Mouse (Mus musculus): Measurements from ENCODE around the gene Stk4. TPM values are rescaled to one million over a fixed set of nuclear protein-coding genes. Genes with fewer than 3 reads are reported as not detected.

The Stk4 gene
- polyA plus RNA-seq, 1 experiment from 2014 or later: 29.1 TPM

DNA sequence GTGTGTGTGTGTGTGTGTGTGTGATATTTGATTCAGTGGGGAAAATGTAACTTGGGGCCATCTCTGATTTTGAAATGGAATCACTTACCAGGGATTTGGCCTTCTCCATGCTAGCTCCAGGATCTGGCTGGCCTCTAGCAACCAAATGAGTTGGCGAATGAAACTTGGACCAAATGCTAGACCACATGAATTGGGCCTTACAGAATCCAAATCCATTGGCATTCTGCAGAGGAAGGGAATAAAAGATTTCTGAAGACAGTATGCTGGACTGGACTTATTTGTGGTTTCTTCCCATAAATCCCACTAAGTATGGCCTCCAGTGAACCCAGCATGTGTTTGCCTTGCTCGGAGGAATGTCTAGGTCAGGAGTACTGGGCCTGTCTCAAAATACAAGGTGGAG lies 88.7 kb downstream of the Stk4 start:
- DNase-seq (ENCODE audit: low spot score) (no peak), ATAC-seq (replicated peaks; ENCODE audit: low FRiP score, low TSS enrichment, low read depth) (no peak)
- Histone ChIP-seq H3K27ac (ENCODE audit: low read depth) (no peak overlapping the region), H3K4me1 (replicated peaks; ENCODE audit: control insufficient read depth, insufficient read depth, low read length) (no peaks in the 10 kb centered on the region), H3K27me3 (replicated peaks; ENCODE audit: control insufficient read depth, insufficient read depth, low read length) (no peaks in the 10 kb centered on the region), H3K4me2 (ENCODE audit: low read length) (no peak overlapping the region), H3K9ac (ENCODE audit: low read length) (no peak overlapping the region), H3K4me3 (ENCODE audit: low read depth, low read length) (no peak overlapping the region), H3K36me3 (ENCODE audit: control insufficient read depth, insufficient read depth, low read length) (peaks cover 10% of the 10 kb centered on the region), H3K9me3 (ENCODE audit: control insufficient read depth, low read length) (no peaks in the 10 kb centered on the region)
- WGBS: 80% methylated on average over 2 of the region's 2 CpGs

DNA sequence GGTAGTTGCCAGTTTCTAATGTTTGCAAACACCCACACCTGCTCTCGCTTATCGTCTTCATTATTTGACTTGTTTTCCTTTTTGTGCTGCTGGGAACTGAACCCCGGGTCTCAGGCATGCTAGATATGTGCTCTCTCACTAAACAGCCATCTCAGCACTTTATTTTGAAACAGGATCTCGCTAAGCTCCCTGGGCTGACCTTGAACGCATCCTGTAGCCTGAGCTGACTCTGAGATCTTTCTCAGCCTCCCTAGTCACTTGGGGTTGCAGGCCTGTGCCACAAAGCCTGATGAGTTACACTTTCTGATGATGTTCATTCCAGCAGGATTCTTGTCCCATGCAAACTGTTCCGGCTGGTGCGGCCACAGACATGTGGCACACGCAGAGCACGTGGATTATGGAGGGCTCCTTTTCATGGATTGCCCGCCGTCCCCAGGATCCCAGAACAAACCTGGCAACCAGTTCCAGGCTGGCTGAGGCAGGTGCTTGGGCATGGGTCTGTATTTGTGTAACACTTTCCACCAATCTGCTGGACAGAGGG lies 91.5 kb downstream of the Stk4 start:
- 77% methylated on average over 11 of the region's 11 CpGs for WGBS
- ATAC-seq (replicated peaks; ENCODE audit: low FRiP score, low TSS enrichment, low read depth): no peak
- H3K9ac ChIP-seq (ENCODE audit: low read length): no peak overlapping the region

DNA sequence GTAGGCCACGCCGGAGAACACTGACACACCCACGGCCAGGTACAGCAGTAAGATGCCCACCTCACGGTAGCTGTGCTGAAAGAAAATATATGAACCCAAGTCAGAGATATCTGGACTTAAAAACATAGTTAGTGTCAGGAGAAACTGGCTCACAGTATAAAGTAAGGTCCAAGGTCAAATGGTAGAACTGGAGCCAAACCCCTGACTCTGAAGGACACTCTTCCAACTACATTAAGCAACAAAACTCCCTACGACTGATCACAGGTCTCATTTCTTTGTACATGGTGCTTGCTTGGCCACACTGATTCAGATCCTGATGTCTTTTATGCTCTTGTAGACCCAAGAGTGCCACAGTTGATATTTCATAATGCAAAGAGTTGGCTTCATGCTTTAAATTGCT lies 94.8 kb downstream of the Stk4 start:
- Histone ChIP-seq H3K4me3 (ENCODE audit: low read depth, low read length) (no peak overlapping the region), H3K9me3 (ENCODE audit: control insufficient read depth, low read length) (no peaks in the 10 kb centered on the region), H3K4me2 (ENCODE audit: low read length) (no peak overlapping the region), H3K36me3 (ENCODE audit: control insufficient read depth, insufficient read depth, low read length) (no peaks in the 10 kb centered on the region), H3K4me1 (replicated peaks; ENCODE audit: control insufficient read depth, insufficient read depth, low read length) (0 out of 2 replicates have a peak, but pooled peaks cover 5% of the 10 kb centered on the region), H3K27ac (ENCODE audit: low read depth) (no peak overlapping the region), H3K27me3 (replicated peaks; ENCODE audit: control insufficient read depth, insufficient read depth, low read length) (peaks cover 48% of the 10 kb centered on the region), H3K9ac (ENCODE audit: low read length) (no peak overlapping the region)
- 91% methylated on average over 5 of the region's 5 CpGs for WGBS
- no peak for DNase-seq (ENCODE audit: low spot score)
- no peak for ATAC-seq (replicated peaks; ENCODE audit: low FRiP score, low TSS enrichment, low read depth)

More for the DNA sequence above, 91.5 kb downstream of the Stk4 start:
- no peaks in the 10 kb centered on the region for H3K4me1 ChIP-seq (replicated peaks; ENCODE audit: control insufficient read depth, insufficient read depth, low read length)
- H3K27me3 ChIP-seq (replicated peaks; ENCODE audit: control insufficient read depth, insufficient read depth, low read length): peaks cover 14% of the 10 kb centered on the region
- no peaks in the 10 kb centered on the region for H3K36me3 ChIP-seq (ENCODE audit: control insufficient read depth, insufficient read depth, low read length)
- no peak overlapping the region for H3K4me3 ChIP-seq (ENCODE audit: low read depth, low read length)
- H3K27ac ChIP-seq (ENCODE audit: low read depth): no peak overlapping the region
- no peak overlapping the region for H3K4me2 ChIP-seq (ENCODE audit: low read length)
- no peaks in the 10 kb centered on the region for H3K9me3 ChIP-seq (ENCODE audit: control insufficient read depth, low read length)
- no peak for DNase-seq (ENCODE audit: low spot score)

DNA sequence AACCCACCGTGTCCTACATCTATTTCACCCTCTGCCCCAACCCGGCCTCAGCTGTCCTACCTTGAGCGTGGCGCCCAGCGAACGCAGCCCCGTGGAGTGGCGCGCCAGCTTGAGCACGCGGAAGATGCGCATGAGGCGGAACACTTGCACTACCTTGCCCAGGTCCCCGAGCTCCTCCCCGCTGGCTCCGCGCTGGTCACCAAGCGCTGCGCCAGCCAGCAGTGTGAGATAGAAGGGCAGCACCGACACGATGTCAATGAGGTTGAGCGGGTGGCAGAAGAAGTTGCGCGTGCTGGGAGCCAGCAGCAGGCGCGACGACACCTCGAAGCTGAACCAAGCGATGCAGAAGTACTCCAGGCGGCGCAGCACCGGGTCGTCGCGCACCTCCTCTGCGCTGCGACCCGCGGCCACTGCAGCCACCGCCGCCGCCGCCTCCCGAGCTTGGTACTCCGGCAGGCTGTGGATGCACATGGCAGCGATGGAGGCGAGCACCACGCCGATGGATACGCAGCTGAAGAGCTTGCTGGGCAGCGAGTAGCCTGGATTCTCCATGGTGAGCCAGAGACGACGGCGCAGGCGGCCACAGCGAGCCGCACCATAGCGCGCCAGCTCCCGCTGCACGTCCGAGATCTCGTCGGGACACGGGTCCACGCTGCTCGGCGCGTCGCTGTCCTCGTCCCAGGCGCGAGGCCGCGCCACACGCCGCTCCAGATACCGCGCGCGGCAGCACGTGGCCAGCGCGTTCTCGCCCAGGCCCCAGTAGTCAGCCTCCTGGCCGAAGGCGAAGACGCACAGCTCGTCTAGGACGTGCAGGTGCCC lies 97.8 kb downstream of the Stk4 start:
- Histone ChIP-seq H3K4me3 (ENCODE audit: low read depth, low read length) (peak overlapping the region; percentile 31), H3K9me3 (ENCODE audit: control insufficient read depth, low read length) (no peaks in the 10 kb centered on the region), H3K4me2 (ENCODE audit: low read length) (peak overlapping the region; percentile 52), H3K27ac (ENCODE audit: low read depth) (no peak overlapping the region), H3K36me3 (ENCODE audit: control insufficient read depth, insufficient read depth, low read length) (no peaks in the 10 kb centered on the region), H3K4me1 (replicated peaks; ENCODE audit: control insufficient read depth, insufficient read depth, low read length) (peaks cover 16% of the 10 kb centered on the region), H3K27me3 (replicated peaks; ENCODE audit: control insufficient read depth, insufficient read depth, low read length) (peaks cover 71% of the 10 kb centered on the region), H3K9ac (ENCODE audit: low read length) (no peak overlapping the region; the same call in 1 of the 2 replicates)
- 12% methylated on average over 90 of the region's 90 CpGs for WGBS
- peak; percentile 43 for ATAC-seq (replicated peaks; ENCODE audit: low FRiP score, low TSS enrichment, low read depth)
- DNase-seq (ENCODE audit: low spot score): peak; percentile 62

DNA sequence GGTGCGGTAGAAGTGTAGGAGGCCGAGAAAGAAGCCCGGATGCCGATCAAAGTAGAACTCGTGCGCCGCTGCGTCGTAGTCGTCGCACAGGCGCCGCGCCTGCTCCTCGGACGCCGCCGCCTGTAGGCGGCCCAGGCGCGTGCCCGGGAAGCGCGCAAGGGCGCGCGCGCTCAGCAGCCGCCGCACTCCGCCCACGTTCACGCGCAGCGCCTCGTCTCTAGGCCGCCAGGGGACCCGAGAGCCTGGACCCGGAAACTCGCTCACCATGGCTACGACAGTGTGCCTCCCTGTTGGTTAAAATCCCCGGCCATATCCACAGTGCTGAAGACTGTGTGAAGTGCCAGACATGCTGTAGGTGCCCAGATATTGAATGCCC lies 98.4 kb downstream of the Stk4 start:
- DNase-seq (ENCODE audit: low spot score) (no peak), ATAC-seq (replicated peaks; ENCODE audit: low FRiP score, low TSS enrichment, low read depth) (peak; percentile 44)
- Histone ChIP-seq H3K27ac (ENCODE audit: low read depth) (no peak overlapping the region), H3K4me1 (replicated peaks; ENCODE audit: control insufficient read depth, insufficient read depth, low read length) (peaks cover 16% of the 10 kb centered on the region), H3K4me3 (ENCODE audit: low read depth, low read length) (peak overlapping the region; percentile 31), H3K27me3 (replicated peaks; ENCODE audit: control insufficient read depth, insufficient read depth, low read length) (peaks cover 73% of the 10 kb centered on the region), H3K36me3 (ENCODE audit: control insufficient read depth, insufficient read depth, low read length) (no peaks in the 10 kb centered on the region), H3K9me3 (ENCODE audit: control insufficient read depth, low read length) (no peaks in the 10 kb centered on the region), H3K9ac (ENCODE audit: low read length) (no peak overlapping the region), H3K4me2 (ENCODE audit: low read length) (peak overlapping the region; percentile 52)
- WGBS: 8% methylated on average over 37 of the region's 42 CpGs

DNA sequence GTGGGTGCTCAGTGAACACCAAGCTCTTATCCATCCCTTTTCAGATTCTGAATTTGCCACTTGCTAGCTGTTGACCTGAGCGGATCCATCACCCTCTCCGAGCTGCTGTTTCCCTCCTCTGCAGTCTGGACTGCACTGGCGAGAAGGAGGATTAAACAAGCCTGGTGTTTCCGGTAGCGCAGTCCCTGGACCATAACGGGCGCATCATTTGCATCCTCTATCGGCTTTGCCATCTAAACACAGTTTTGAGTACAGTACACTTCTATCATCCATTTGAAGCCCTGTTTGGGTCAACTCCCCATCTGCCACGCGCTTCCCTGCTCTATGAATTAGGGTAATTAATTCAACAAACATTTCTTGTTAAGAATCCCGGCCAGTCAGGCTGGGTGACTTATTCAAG lies 100.2 kb downstream of the Stk4 start:
- Histone ChIP-seq H3K4me3 (ENCODE audit: low read depth, low read length) (peak overlapping the region; percentile 30; the same call in 1 of the 2 replicates), H3K4me2 (ENCODE audit: low read length) (peak overlapping the region; percentile 65), H3K27me3 (replicated peaks; ENCODE audit: control insufficient read depth, insufficient read depth, low read length) (peaks cover 71% of the 10 kb centered on the region), H3K36me3 (ENCODE audit: control insufficient read depth, insufficient read depth, low read length) (no peaks in the 10 kb centered on the region), H3K9ac (ENCODE audit: low read length) (no peak overlapping the region), H3K9me3 (ENCODE audit: control insufficient read depth, low read length) (no peaks in the 10 kb centered on the region), H3K4me1 (replicated peaks; ENCODE audit: control insufficient read depth, insufficient read depth, low read length) (peaks cover 16% of the 10 kb centered on the region), H3K27ac (ENCODE audit: low read depth) (no peak overlapping the region)
- no peak for ATAC-seq (replicated peaks; ENCODE audit: low FRiP score, low TSS enrichment, low read depth)
- 6% methylated on average over 11 of the region's 11 CpGs for WGBS
- no peak for DNase-seq (ENCODE audit: low spot score)

DNA sequence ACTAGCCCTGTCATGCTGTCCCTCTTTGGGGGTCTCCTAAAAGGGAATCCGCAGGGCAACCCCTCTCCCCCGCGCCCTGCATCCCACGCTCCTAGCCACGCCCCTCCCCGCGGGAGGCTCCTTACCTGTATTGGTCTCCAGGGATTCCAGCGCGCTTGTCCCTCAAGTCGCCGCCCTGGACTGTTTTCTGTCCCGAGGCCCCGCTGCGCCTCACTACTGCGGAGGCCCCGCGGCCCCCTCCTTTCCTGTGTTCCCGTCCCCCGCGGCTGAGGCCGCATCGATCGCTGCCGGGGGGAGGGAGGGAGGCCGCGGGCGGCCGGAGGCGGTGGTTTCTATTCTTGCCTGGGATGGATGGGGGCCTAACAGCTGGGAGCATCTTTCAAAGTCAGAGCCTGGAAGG lies 100.8 kb downstream of the Stk4 start, which contains the start of gene Kcns1:
Gene Kcns1 (minus strand): TSS at position 212 of the 400 bp plus-strand sequence.
- WGBS: 1% methylated on average over 29 of the region's 29 CpGs
- H3K9me3 ChIP-seq (ENCODE audit: control insufficient read depth, low read length): no peaks in the 10 kb centered on the region
- peaks cover 16% of the 10 kb centered on the region for H3K4me1 ChIP-seq (replicated peaks; ENCODE audit: control insufficient read depth, insufficient read depth, low read length)
- no peak within 1 kb of the TSS for H3K27ac ChIP-seq (ENCODE audit: low read depth)
- peaks cover 66% of the 10 kb centered on the region for H3K27me3 ChIP-seq (replicated peaks; ENCODE audit: control insufficient read depth, insufficient read depth, low read length)
- DNase-seq (ENCODE audit: low spot score): no peak
- peak within 1 kb of the TSS; percentile 65 for H3K4me2 ChIP-seq (ENCODE audit: low read length)
- no peak for ATAC-seq (replicated peaks; ENCODE audit: low FRiP score, low TSS enrichment, low read depth)
- H3K36me3 ChIP-seq (ENCODE audit: control insufficient read depth, insufficient read depth, low read length): no peaks in the 10 kb centered on the region
- peak within 1 kb of the TSS; percentile 30 for H3K4me3 ChIP-seq (ENCODE audit: low read depth, low read length)
- H3K9ac ChIP-seq (ENCODE audit: low read length): no peak within 1 kb of the TSS

DNA sequence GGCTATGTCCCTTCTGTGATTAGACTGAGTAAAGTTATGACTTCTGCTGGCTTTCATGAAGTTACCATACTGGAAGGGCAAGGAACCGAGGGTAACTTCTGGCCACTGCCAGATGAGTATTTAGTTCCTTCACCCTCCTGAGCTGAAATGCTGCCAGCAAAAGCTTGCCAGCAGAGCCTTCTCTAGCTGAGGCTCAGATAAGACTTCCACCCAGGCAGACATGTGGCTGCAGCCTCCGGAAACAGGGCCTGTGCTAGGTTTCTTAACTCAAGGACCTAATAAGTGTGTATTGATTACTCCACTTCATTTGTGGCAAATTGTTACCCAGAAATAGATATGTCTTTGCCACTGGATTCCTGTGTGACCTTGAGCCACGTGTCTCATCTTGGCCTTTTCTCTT lies 103.3 kb downstream of the Stk4 start:
- ATAC-seq (replicated peaks; ENCODE audit: low FRiP score, low TSS enrichment, low read depth): no peak
- Histone ChIP-seq H3K9ac (ENCODE audit: low read length) (no peak overlapping the region), H3K4me3 (ENCODE audit: low read depth, low read length) (no peak overlapping the region), H3K27me3 (replicated peaks; ENCODE audit: control insufficient read depth, insufficient read depth, low read length) (peaks cover 43% of the 10 kb centered on the region), H3K4me1 (replicated peaks; ENCODE audit: control insufficient read depth, insufficient read depth, low read length) (peaks cover 14% of the 10 kb centered on the region), H3K4me2 (ENCODE audit: low read length) (no peak overlapping the region), H3K27ac (ENCODE audit: low read depth) (no peak overlapping the region), H3K36me3 (ENCODE audit: control insufficient read depth, insufficient read depth, low read length) (no peaks in the 10 kb centered on the region), H3K9me3 (ENCODE audit: control insufficient read depth, low read length) (no peaks in the 10 kb centered on the region)
- WGBS: 74% methylated on average over 3 of the region's 3 CpGs
- no peak for DNase-seq (ENCODE audit: low spot score)

All from intestine, embryonic 14.5 days (tissue).